Mouse (Mus musculus) lung, adult 2 months (tissue): ENCODE results near the gene Pcbd2. TPM values are rescaled to one million over a fixed set of nuclear protein-coding genes. Genes with fewer than 3 reads are reported as not detected.
A peak's percentile ranks its signal among the peaks of the same experiment; 100 is the strongest.

Experiments used
- DNase-seq: peaks from one replicate; pipeline ENCODE4 v3.0.0; 2022
- H3K4me1 ChIP-seq: fragments of 200-500 bp; 2 replicates; pipeline ENCODE4 v1.6.1; 2011; ENCODE audit warnings: low read length; ENCODE audit not compliant: control insufficient read depth, insufficient read depth
- H3K4me3 ChIP-seq: fragments of 200-500 bp; replicated peaks from 2 replicates; pipeline ENCODE3; 2011; ENCODE audit warnings: low read depth, mild to moderate bottlenecking, control low read depth, low read length; ENCODE audit errors: extremely low read depth
- CTCF ChIP-seq: fragments of 200-500 bp; IDR thresholded peaks from 2 replicates; pipeline ENCODE4 v1.5.1; 2011; ENCODE audit warnings: mild to moderate bottlenecking, low read length, control low read depth; ENCODE audit not compliant: insufficient read depth
- POLR2A ChIP-seq: fragments of 200-500 bp; IDR thresholded peaks from 2 replicates; pipeline ENCODE4 v1.6.1; 2011; ENCODE audit warnings: low read depth, mild to moderate bottlenecking, control low read depth, low read length, borderline replicate concordance; ENCODE audit errors: extremely low read depth
- WGBS: fragments of 180-500 bp; shearing (Covaris S2); methylation state at CpG from one replicate; pipeline ENCODE4 v1.1.7; 2018; 5-methylcytosine and 5-hydroxymethylcytosine counted together
- polyA plus RNA-seq: library from polyadenylated mRNA; depleted of rRNA; stranded (reverse); fragments of >200 nt; gene quantifications from 2 replicates; pipeline ENCODE4 v1.2.3, GENCODE M21; 2012

The Pcbd2 gene
- polyA plus RNA-seq, 1 experiment = 33.0 TPM

GRCm38 (mm10) chr13:55704301-55704700 is 22.9 kb upstream of the Pcbd2 start:
- 68% methylated on average over 4 of the region's 4 CpGs for WGBS

GRCm38 (mm10) chr13:55712846-55713245 is 14.3 kb upstream of the Pcbd2 start:
- Histone ChIP-seq H3K4me1 (peaks cover 3% of the 10 kb centered on the region), H3K4me3 (no peak overlapping the region)
- TF ChIP-seq CTCF = no peak
- no peak for DNase-seq
- WGBS = 89% methylated on average over 3 of the region's 3 CpGs

More at GRCm38 (mm10) chr13:55704301-55704700, 22.9 kb upstream of the Pcbd2 start:
- Histone ChIP-seq H3K4me3 (no peak overlapping the region), H3K4me1 (no peaks in the 10 kb centered on the region)
- no peak for TF ChIP-seq CTCF
- TF ChIP-seq POLR2A = no peak
- no peak for DNase-seq

GRCm38 (mm10) chr13:55714501-55715166 is 12.5 kb upstream of the Pcbd2 start, which contains the start of gene Txndc15:
Txndc15 (plus strand) TSS chr13:55714650.
- TF ChIP-seq CTCF (no peak), POLR2A (peak; percentile 54)
- Histone ChIP-seq H3K4me3 (peak within 1 kb of the TSS; percentile 93), H3K4me1 (peaks cover 3% of the 10 kb centered on the region)
- under 1% methylated on average over 63 of the region's 63 CpGs for WGBS
- peak; percentile 94 for DNase-seq

GRCm38 (mm10) chr13:55715167-55715512 is 12.0 kb upstream of the Pcbd2 start:
- TF ChIP-seq POLR2A (no peak), CTCF (no peak)
- H3K4me3 ChIP-seq = peak overlapping the region; percentile 93
- WGBS = 5% methylated on average over 5 of the region's 5 CpGs
- peaks cover 3% of the 10 kb centered on the region for H3K4me1 ChIP-seq
- no peak for DNase-seq

- peaks cover 3% of the 10 kb centered on the region for H3K4me1 ChIP-seq
- H3K4me3 ChIP-seq = no peak overlapping the region
- DNase-seq = no peak
- WGBS = 72% methylated on average over 7 of the region's 7 CpGs
- TF ChIP-seq POLR2A (no peak), CTCF (no peak)
Observed at GRCm38 (mm10) chr13:55715908-55716510, 11.2 kb upstream of the Pcbd2 start.

GRCm38 (mm10) chr13:55721516-55721915 is 5.7 kb upstream of the Pcbd2 start:
- TF ChIP-seq CTCF (no peak), POLR2A (no peak)
- Histone ChIP-seq H3K4me1 (no peaks in the 10 kb centered on the region), H3K4me3 (no peak overlapping the region)
- DNase-seq = no peak
- 80% methylated on average over 8 of the region's 8 CpGs for WGBS

- Histone ChIP-seq H3K4me3 (no peak overlapping the region), H3K4me1 (no peaks in the 10 kb centered on the region)
- WGBS = 90% methylated on average over 2 of the region's 2 CpGs
- DNase-seq = no peak
- TF ChIP-seq POLR2A = no peak
- TF ChIP-seq CTCF = no peak
Observed at GRCm38 (mm10) chr13:55721995-55722394, 5.2 kb upstream of the Pcbd2 start.

- TF ChIP-seq CTCF (peak; percentile 16; the same call in 1 of the 2 replicates), POLR2A (no peak)
- H3K4me1 ChIP-seq = no peaks in the 10 kb centered on the region
- DNase-seq = no peak
- H3K4me3 ChIP-seq = peak overlapping the region; percentile 93
- 0% methylated on average over 4 of the region's 4 CpGs for WGBS
Observed at GRCm38 (mm10) chr13:55726598-55727119, 509 bp upstream of the Pcbd2 start.

- TF ChIP-seq CTCF (peak; percentile 26; the same call in 1 of the 2 replicates), POLR2A (peak; percentile 60; the same call in 1 of the 2 replicates)
- Histone ChIP-seq H3K4me1 (no peaks in the 10 kb centered on the region), H3K4me3 (peak overlapping the region; percentile 93)
- peak; percentile 68 for DNase-seq
- WGBS = under 1% methylated on average over 19 of the region's 19 CpGs
Observed at GRCm38 (mm10) chr13:55727839-55728238, 671 bp downstream of the Pcbd2 start.

GRCm38 (mm10) chr13:55730716-55731115 is 3.5 kb downstream of the Pcbd2 start:
- 88% methylated on average over 7 of the region's 7 CpGs for WGBS
- DNase-seq = no peak
- H3K4me1 ChIP-seq = no peaks in the 10 kb centered on the region
- TF ChIP-seq POLR2A (no peak), CTCF (no peak)
- no peak overlapping the region for H3K4me3 ChIP-seq
